Mouse (Mus musculus) bone marrow macrophage, adult 2 months (primary cell): ENCODE measurements around the gene Gm20388.

ENCODE experiments used
- CTCF ChIP-seq: IDR thresholded peaks from 2 replicates; pipeline ENCODE4 v1.5.1; 2012; ENCODE audit warnings: low read depth, mild to moderate bottlenecking, low read length, moderate library complexity
- POLR2A ChIP-seq: IDR thresholded peaks from 2 replicates; pipeline ENCODE4 v1.6.1; 2012; ENCODE audit warnings: mild to moderate bottlenecking, low read depth, low read length, borderline replicate concordance

- TF ChIP-seq POLR2A (no peak), CTCF (no peak)
Observed at GRCm38 (mm10) chr8:119925428-119925827, 14.8 kb downstream of the Gm20388 start.
